Mouse (Mus musculus) limb, embryonic 14.5 days (tissue): Measurements from ENCODE around the gene Ctcfl. TPM values are rescaled to one million over a fixed set of nuclear protein-coding genes. Genes with fewer than 3 reads are reported as not detected.

Source experiments
- ATAC-seq: fragments of 200-750 bp; cut with Nextera tagmentation; 2 replicates; pipeline ENCODE4 v1.8.0; 2017; ENCODE audit warnings: low read depth, moderate number of reproducible peaks, moderate TSS enrichment; ENCODE audit not compliant: low FRiP score
- DNase-seq: peaks from one replicate; pipeline ENCODE4 v3.0.0-alpha.2; 2015; ENCODE audit warnings: low spot score
- H3K27ac ChIP-seq: fragments of 300-500 bp; sonication (generic); replicated peaks from 2 replicates; pipeline ENCODE4 v1.5.1; 2014; ENCODE audit warnings: low read depth, mild to moderate bottlenecking, low read length, moderate library complexity, mixed read lengths
- H3K27me3 ChIP-seq: fragments of 300-500 bp; sonication (generic); 2 replicates; pipeline ENCODE4 v1.6.1; 2014; ENCODE audit warnings: low read length, mixed read lengths; ENCODE audit not compliant: control insufficient read depth, insufficient read depth
- H3K36me3 ChIP-seq: fragments of 300-500 bp; sonication (generic); 2 replicates; pipeline ENCODE4 v1.6.1; 2014; ENCODE audit warnings: mild to moderate bottlenecking, low read length, moderate library complexity, mixed read lengths; ENCODE audit not compliant: control insufficient read depth, insufficient read depth
- H3K4me1 ChIP-seq: fragments of 300-500 bp; sonication (generic); 2 replicates; pipeline ENCODE4 v1.6.1; 2014; ENCODE audit warnings: antibody characterized with exemption, low read length, mixed read lengths; ENCODE audit not compliant: control insufficient read depth, insufficient read depth
- H3K4me2 ChIP-seq: fragments of 300-500 bp; sonication (generic); replicated peaks from 2 replicates; pipeline ENCODE4 v1.6.1; 2014; ENCODE audit warnings: low read depth, mild to moderate bottlenecking, low read length, moderate library complexity; ENCODE audit not compliant: severe bottlenecking
- H3K4me3 ChIP-seq: fragments of 300-500 bp; sonication (generic); replicated peaks from 2 replicates; pipeline ENCODE4 v1.5.1; 2014; ENCODE audit warnings: low read length
- H3K9ac ChIP-seq: fragments of 300-500 bp; sonication (generic); 2 replicates; pipeline ENCODE4 v1.6.1; 2014; ENCODE audit warnings: mild to moderate bottlenecking, low read depth, low read length, moderate library complexity; ENCODE audit not compliant: severe bottlenecking
- H3K9me3 ChIP-seq: fragments of 300-500 bp; sonication (generic); 2 replicates; pipeline ENCODE4 v1.6.1; 2016; ENCODE audit warnings: low read length; ENCODE audit not compliant: control insufficient read depth
- POLR2A ChIP-seq: fragments of 200-500 bp; IDR thresholded peaks from 2 replicates; pipeline ENCODE4 v1.8.0; 2012; ENCODE audit warnings: inconsistent platforms, mild to moderate bottlenecking, moderate library complexity, borderline replicate concordance; ENCODE audit not compliant: insufficient read depth, insufficient read length; ENCODE audit errors: extremely low read depth
- WGBS: fragments of 180-500 bp; shearing (Covaris S2); extraction: QIAGEN DNeasy Blood & Tissue Kit; methylation state at CpG from one replicate; pipeline ENCODE4 v1.1.7; 2014; 5-methylcytosine and 5-hydroxymethylcytosine counted together
- polyA plus RNA-seq, 2 experiments: library from polyadenylated mRNA; depleted of rRNA in 1 of 2; stranded (reverse) in 1 of 2; unstranded in 1 of 2; fragments of >200 nt; fragmentation: Nextera tagmentation in 1 of 2; extraction: Ambion mirVana in 1 of 2; gene quantifications; 2 replicates each; pipeline versions ENCODE4 v1.2.1 to v1.2.3; 2012 to 2014

Gene Ctcfl
- polyA plus RNA-seq, 2 experiments, result not detected

DNA sequence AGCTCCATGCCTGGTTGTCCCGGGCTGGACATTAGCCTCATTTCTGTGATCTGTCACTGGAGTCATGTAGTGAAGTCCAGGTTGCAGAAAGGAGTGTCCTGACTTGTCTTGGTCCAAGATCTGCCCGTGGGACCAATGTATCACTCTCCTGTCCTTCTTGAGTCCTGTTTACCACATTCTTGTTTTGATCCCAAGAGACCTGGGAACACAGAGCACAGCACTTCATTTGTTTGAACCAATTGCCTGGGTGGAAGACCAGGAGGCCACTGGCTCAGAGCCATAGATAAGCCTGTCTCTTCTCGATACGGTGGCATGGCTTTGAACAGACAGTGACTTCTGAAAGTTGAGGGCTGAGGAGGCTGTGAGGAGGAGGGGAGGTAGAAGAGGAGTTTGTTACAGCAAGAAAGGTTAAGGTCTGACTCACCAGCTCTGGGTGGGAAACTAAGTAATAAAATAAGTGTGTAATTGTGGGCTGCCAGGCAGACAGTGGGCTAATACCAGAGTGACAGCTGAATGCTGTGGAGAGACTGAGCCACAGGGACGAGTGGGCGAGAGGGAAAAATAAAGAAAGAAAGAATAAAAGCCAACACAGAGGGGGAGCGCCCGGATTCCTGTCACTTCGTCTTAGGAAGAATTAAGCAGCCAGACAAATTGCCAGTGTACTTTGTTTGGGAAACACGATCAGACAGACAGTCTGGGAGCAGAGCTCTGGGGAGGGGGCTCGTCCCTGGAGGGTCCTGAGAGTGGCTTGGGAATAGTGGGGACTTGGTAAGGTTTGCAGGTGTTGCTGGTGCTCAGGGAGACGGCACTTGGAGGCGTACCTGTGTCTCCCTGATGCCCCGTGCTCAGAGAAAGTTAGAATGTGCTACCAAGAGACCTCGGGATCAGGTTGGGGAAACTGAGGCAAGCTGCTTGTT, 19.3 kb upstream of the Ctcfl start:
- no peak for TF ChIP-seq POLR2A
- H3K4me2 ChIP-seq, result no peak overlapping the region
- H3K9ac ChIP-seq, result no peak overlapping the region
- 64% methylated on average over 15 of the region's 15 CpGs for WGBS
- H3K9me3 ChIP-seq, result no peaks in the 10 kb centered on the region
- no peak overlapping the region for H3K27ac ChIP-seq
- ATAC-seq (no peak), DNase-seq (no peak)
- no peaks in the 10 kb centered on the region for H3K36me3 ChIP-seq
- H3K27me3 ChIP-seq, result no peaks in the 10 kb centered on the region
- H3K4me3 ChIP-seq, result no peak overlapping the region
- H3K4me1 ChIP-seq, result 0 out of 2 replicates have a peak, but pooled peaks cover 2% of the 10 kb centered on the region

DNA sequence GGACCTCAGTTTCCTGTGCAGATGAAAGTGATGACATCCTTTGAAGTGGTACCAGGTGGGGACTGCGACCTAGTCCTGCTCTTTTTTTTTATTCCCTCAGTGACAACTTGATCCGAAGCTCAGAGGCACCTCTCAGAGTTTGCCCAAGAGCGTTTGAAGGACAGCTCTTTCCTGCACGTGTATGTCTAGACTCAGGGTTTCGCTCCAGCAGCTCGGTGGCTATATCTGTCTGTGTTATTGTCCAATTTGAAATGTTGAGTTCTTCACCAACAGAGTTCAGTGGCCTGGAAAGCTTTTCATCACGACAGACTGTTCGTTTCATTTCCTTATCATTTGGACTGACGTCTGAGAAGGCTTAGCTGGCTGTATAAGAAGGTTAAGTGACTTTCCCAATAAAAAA, 15.4 kb upstream of the Ctcfl start:
- H3K4me3 ChIP-seq, result no peak overlapping the region
- H3K36me3 ChIP-seq, result no peaks in the 10 kb centered on the region
- H3K9ac ChIP-seq, result no peak overlapping the region
- no peak overlapping the region for H3K27ac ChIP-seq
- no peak for TF ChIP-seq POLR2A
- no peaks in the 10 kb centered on the region for H3K27me3 ChIP-seq
- no peak for DNase-seq
- ATAC-seq, result no peak
- 68% methylated on average over 9 of the region's 9 CpGs for WGBS
- no peak overlapping the region for H3K4me2 ChIP-seq
- no peaks in the 10 kb centered on the region for H3K9me3 ChIP-seq
- no peaks in the 10 kb centered on the region for H3K4me1 ChIP-seq

DNA sequence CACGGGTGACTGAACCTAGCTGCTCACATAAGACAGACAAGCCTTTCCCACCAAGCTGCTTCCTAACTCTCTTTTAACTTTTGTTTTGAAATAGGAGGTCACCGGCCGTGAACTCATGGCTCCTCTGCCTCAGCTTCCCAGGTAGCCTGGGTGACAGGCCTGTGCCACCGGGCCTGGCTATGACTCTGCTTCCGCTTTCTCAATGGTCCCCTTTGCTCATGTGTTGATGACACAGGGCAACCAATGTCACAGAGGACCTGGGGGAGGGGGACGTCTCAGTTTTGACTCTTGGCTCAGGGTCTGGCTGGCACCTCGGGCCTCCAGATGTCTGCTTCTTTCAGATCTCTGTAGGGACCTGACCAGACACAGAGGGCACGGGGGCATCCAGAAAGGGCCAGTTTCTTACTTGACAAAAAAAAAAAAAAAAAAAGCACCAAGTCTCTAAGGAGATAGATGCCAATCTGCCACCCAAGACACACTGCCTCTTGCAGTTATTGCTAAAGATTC, 13.5 kb upstream of the Ctcfl start:
- no peaks in the 10 kb centered on the region for H3K36me3 ChIP-seq
- WGBS, result 74% methylated on average over 8 of the region's 8 CpGs
- H3K9ac ChIP-seq, result no peak overlapping the region
- ATAC-seq (no peak), DNase-seq (no peak)
- no peaks in the 10 kb centered on the region for H3K4me1 ChIP-seq
- no peak for TF ChIP-seq POLR2A
- H3K27ac ChIP-seq, result no peak overlapping the region
- H3K9me3 ChIP-seq, result no peaks in the 10 kb centered on the region
- no peaks in the 10 kb centered on the region for H3K27me3 ChIP-seq
- H3K4me2 ChIP-seq, result no peak overlapping the region
- H3K4me3 ChIP-seq, result no peak overlapping the region

DNA sequence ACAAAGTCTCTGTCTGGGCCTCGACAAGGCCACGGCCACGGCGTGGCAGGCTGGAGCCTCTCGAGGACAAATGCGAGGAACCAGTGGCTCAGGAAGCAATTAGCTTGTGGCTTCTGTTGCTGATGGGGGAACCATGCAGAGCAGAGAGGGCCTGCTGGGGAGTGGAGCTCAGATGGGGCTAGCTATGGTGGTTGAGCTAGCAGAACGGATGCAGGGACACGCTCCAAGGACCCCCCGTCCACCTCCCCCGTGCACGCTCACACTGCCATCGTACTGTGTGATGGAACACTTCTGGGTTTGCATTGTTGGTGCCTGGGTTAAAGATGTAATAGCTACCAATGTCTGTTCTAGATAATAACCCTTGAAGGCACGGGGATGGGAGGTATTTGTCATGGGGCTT, 12.9 kb upstream of the Ctcfl start:
- no peak overlapping the region for H3K4me3 ChIP-seq
- H3K4me2 ChIP-seq, result no peak overlapping the region
- H3K9me3 ChIP-seq, result no peaks in the 10 kb centered on the region
- no peak overlapping the region for H3K9ac ChIP-seq
- no peaks in the 10 kb centered on the region for H3K27me3 ChIP-seq
- ATAC-seq, result no peak
- WGBS, result 87% methylated on average over 13 of the region's 13 CpGs
- no peaks in the 10 kb centered on the region for H3K4me1 ChIP-seq
- TF ChIP-seq POLR2A, result no peak
- DNase-seq, result no peak
- no peaks in the 10 kb centered on the region for H3K36me3 ChIP-seq
- H3K27ac ChIP-seq, result no peak overlapping the region

DNA sequence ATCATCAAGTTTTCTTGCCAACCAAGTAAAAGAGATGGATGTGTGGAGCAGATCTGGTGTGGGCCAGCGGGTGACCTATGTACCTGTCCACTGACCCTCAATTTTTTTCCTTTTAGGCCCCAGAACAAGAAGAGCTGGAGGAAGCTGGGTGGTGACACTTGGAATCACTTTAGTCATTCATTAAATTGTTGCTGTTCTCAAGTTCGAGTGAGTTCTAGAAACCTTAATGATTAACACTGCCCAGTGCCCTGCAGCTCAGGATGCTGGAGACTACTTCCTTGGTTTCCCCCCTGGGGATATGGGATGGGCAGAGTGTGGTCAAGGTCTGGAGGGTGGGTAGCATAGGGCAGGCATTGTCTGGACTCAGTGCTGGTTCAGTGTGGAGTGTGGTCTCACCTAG, 9.8 kb upstream of the Ctcfl start:
- ATAC-seq (no peak), DNase-seq (no peak)
- Histone ChIP-seq H3K4me2 (no peak overlapping the region), H3K27ac (no peak overlapping the region), H3K4me3 (no peak overlapping the region), H3K9me3 (no peaks in the 10 kb centered on the region), H3K36me3 (no peaks in the 10 kb centered on the region), H3K9ac (no peak overlapping the region), H3K4me1 (no peaks in the 10 kb centered on the region), H3K27me3 (no peaks in the 10 kb centered on the region)
- WGBS, result 74% methylated on average over 2 of the region's 2 CpGs
- no peak for TF ChIP-seq POLR2A
